Mouse (Mus musculus) ovary, postnatal 14 days (tissue): Measurements from ENCODE around the gene Fam227a.

Experiments
- DNase-seq: peaks from one replicate; pipeline ENCODE4 v3.0.0; 2022; ENCODE audit warnings: low spot score

The Fam227a gene

DNA sequence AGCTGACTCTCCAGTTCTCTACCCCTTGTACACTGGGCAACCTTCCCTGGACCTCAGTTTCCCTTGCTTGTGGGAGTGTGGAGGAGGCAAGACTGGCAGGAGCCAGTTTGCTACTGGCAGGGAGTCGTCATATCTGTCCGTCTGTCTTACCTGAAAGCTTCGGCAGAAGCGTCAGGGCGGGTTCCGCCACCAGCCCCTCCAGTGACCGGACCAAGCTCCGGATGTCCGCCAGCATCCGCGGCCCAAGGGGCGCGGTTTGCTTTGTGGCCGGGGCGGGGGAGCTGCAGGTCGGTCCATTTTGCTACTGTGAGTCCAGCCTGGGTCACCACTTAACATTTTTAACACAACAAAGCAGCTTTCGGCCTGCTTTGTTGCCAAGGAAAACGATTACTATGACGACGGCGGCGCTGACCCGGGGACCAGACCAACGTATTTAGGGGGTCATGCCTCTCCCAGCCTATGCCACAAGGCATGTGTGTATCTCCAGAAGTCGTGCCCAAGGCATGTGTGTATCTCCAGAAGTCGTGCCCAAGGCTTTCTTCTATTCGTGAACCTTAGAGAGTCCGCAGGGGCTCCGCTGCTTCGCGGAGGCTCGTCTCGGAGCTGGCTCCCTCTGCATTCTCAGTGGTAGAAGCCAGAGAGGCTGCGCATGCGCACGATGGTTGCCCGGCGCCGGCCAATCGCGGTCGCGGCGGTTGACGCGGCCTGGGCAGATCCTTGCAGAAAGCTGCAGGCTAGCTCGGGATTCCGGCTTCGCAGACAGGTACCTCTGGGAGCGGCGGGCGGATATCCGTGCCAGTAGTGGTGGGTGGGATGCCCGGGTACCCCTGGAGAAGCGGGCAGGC lies at the start of gene Fam227a, which contains the start of gene Cby1:
Fam227a (minus strand) TSS at position 426 of the 845 bp plus-strand sequence.
Cby1 (plus strand) TSS at position 669 of the 845 bp plus-strand sequence.
- peak; percentile 96 for DNase-seq

DNA sequence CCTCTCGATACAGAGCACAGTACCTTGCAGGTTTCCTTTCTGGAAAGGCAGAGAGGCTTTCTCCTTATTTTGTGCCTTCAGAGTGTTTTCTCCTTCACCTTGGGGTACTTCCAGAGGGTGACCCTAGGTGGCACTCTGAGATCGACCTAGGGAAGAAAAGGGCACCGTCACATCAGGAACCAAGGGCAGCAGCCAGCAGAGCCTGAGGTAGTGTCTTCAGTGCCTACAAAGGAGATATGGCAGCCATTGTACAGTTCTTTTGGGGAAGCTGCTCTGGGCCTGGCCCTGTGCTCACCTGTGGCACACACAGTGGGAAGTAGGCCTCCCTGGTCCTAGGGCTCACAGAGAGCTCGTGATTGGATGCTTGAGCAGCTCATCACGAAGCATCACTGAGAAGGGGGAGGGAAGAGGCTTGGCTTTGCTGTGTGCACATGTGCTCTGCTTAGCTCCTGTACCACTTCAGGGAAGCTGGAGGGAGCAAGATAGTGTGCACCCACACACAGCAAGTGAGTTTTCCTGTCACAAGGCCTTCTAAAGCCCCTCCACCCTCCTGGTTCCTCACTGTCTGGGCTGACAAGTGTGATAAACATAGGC lies 49.6 kb upstream of the Fam227a start:
- DNase-seq, result no peak

DNA sequence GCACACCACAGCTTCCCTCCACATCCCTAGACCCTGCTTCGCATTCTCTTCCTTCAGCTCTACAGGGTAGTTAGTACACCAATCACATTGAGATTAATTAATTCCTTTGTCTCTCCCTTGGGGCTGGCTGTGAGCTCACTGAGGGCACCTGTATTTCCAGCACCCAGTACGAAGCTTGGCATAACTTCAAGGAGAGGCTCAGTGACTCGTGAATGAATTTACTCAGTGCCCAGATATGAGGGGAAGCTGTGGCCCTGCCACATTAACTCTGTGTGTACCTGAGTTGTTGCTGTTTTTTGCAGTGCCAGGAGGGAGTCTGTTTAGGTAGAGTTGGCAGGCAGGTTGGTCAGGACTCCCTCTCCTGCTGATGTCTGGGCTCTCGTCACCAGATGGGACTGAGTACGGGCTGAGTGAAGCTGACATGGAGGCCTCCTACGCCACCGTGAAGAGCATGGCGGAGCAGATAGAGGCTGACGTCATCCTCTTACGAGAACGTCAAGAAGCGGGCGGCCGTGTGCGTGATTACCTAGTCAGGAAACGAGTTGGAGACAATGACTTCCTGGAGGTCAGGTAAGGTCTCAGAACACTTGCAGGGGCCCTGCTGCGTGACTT lies 48.0 kb upstream of the Fam227a start:
- no peak for DNase-seq

DNA sequence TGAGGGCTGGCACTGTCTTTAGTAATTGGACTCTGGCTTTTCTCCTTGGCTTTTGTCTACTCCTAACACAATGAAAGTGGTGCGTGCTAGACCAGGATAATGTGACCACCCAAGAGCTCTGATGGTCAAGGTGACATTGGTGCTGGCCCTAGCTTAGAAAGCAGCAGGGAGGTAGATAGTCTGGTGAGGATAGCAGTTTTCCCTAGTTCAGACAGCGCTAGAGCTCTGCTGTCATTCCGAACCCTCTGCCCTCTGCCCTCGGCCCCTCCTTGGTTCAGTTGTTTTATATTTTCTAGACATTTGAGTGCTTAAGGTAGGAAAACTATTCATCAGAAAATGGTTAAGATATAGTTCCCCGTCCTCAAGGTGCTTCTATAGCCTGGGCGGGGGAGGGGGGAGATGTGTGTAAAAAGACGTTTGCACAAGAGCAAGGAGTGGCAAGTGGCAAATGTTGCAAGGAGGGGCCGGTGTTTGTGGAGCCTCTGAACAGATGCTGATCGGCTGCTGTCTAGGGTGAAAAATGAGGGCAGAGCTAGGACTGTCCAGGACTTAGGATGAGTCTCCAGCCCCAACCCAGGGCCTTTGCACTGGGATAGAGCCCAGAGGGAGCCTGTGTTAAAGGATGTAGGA lies 38.9 kb upstream of the Fam227a start:
- no peak for DNase-seq

DNA sequence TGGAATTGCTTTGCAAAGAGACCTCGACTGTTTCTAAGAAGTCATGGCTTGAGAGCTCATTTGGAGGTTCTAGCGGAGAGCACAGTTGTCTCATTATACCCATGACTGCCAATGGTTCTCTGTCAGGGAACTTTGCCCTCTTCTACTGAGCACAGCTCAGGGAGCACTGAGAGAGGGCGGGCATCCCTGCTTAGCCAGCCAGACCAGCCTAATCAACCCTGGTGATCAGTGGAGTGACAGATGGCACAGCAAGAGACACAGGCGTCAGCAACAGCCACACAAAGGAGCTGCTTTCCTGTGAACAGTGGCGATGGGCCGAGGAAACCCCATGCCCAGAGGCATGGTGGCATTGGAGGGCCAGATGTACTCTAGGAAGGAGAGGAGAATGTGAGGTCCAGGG lies 38.3 kb upstream of the Fam227a start:
- DNase-seq, result no peak

DNA sequence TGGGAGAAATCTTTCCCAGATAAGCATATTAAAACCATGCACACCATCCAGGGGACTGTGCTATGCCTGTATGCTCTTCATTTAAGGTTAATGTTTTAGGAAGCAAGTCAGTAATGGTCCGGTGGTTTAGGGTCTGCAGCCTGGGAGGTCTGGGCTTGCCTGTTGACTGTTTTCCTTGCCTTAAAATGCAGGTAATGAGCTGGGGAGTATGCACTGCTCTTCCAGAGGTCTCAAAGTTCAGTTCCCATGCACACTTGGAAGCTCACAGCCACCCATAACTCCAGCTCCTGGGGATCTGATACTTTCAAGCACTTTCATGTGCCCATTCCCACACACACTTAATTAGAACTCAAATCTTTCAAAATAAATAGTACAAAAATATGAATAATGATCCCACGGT lies 37.8 kb upstream of the Fam227a start:
- no peak for DNase-seq

DNA sequence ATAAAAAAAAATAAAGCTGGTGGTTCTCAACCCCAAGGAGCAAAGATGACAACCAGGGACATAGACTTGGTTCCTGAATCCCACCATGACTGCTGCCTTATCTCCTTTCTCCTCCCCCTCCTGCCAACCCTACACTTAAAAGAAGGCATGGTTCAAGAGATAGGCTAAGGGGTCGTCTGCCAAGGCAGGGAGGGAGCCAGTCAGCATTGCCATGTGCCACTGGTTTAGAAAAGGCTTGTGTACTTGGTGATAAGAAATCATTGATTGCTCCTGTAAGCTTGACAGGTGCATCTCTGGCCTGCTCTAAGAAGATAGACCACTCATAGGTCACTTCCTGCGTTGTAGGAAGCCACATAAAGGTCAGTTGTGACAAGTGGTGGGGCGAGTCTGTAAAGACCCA lies 36.8 kb upstream of the Fam227a start:
- DNase-seq, result no peak

DNA sequence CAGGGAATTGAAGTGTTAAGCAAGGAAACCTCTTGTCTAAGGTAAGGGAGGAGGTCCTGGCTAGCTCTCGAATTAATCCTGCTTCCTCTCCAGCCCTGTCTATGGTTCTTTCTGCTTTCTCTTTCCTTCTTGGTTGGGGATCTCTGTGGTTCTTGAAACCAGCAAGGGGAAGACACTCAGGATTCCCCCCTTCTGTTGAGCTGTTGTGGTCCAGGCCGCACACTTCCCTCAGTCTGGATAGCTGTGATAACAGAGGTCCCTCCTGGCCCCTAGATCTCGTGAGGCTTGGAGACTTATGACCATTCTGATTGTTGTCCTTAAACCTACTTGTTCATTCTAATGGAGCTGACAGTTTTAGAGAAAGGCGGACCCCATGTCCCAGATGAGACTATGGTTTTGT lies 35.8 kb upstream of the Fam227a start:
- DNase-seq, result no peak

DNA sequence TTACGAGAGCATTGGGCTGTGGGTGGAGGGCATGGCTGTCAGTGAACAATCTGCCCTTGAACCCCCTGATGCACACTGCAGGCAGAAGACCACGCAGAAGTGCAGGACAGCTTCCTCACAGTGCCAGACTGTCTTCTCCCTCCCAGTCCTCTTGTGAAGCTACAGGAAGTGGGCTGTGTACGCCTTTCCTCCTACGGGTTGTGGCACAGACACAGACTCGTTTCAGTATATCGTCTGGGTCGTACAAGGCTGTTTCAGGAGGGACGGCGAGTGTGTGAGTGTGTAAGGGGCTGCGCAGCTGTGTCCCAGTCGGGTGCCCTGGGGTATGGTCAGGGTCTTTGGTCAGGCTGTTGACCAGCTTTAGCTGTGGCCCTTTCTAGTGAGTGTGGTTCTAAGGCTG lies 35.0 kb upstream of the Fam227a start:
- no peak for DNase-seq

DNA sequence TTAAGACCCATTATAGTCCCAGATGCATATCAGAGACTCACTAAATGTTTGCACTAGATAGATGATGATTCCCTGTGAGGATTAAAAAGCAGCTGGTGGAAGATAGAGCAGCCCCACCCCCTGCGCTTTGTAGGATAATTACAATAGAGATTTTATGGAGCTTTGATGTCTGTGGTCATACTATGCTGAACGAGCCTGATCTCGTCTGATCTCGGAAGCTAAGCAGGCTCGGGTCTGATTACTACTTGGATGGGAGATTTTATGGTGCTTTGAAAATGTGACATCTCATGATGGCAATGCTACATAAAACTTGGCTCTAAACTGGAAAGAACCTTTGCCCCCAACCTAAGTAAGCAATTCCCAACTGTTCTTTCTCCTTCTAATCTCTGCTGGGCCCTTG lies 33.6 kb upstream of the Fam227a start:
- no peak for DNase-seq

DNA sequence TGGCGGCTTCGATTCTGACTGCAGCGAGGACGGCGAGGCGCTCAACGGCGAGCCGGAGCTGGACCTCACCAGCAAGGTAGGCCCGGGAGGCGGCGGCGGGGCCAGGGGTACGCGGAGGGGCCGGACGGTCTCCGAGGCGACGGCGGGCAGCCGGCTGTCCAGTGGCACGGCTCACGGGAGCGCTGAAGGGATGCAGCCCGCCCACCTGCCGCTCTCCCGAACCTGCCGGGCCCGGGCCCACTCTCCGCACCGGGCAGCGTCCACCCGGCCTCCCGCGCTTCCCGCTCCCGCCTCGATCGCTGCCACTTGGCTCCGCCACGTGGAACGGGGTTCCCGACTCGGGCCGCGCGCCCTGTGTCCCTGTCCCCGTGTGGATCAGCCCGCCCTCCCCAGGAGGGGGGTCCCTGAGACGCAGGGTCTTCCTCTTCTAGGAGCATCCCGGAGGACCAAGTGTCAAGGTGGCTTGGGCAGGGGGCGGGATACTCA lies 32.3 kb upstream of the Fam227a start:
- DNase-seq, result peak; percentile 45

DNA sequence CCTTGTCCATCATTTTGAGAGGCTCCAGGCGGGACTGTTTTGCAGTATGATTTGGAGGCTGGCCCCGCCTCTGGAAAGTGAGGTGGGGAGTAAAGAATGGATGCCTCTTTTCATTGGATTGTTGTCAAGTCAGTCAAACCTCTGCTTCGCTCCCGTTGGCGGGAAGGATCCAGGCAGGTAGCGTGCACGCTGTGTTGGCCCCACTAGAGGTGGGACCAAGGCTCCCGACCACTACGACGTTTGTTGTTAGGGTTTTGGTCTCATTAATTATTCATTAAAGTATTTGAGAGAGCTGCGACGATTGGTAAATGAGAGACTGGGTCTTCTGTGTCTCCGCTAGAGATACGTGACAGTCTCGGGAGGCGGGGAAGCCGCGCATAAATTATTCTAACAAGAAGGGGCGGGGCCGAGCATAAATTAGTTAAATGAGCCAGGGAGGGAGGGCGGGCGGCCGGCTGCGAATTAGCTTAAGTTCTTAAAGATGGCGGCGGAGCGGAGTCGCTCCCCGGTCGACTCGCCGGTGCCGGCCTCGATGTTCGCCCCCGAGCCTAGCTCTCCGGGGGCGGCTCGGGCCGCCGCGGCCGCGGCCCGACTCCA lies 31.8 kb upstream of the Fam227a start, which contains the start of gene Gtpbp1:
Gtpbp1 (plus strand) TSS at position 420 of the 597 bp plus-strand sequence.
- DNase-seq, result peak; percentile 91

DNA sequence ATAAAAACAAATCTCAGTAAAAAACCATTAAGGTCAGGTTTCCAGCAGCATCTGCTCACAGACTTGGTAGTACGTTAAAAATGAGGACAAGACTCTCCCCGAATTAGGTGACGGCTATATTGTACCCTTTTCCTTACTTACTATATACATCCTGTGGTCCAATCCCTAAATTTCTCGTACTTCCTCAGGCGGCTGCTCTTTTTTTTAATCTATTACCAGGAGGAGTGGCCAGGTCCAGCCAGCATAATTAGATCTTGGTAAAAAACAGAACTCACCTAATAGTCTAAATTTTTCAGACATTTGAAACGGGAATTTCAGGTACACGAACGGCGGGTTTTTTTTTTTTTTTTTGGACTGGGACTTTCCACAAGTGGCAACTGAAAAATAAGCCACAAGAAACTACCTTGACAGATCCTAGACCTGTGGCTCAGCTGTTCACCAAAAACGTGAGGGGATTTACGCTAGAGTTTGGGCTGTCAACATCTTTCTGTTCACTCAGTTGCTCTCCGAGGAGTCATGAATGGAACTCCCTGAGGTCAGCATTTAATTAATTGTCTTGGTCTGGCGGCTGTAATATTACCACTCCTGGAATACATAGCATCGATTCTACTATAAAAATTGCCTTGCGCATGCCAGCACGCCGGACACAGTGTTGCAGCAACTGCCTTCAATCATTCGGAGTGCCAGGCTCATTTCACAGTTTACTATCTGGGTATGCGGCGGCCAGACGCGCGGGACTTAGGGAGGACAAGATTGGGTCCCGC lies 31.1 kb upstream of the Fam227a start:
- DNase-seq, result no peak

DNA sequence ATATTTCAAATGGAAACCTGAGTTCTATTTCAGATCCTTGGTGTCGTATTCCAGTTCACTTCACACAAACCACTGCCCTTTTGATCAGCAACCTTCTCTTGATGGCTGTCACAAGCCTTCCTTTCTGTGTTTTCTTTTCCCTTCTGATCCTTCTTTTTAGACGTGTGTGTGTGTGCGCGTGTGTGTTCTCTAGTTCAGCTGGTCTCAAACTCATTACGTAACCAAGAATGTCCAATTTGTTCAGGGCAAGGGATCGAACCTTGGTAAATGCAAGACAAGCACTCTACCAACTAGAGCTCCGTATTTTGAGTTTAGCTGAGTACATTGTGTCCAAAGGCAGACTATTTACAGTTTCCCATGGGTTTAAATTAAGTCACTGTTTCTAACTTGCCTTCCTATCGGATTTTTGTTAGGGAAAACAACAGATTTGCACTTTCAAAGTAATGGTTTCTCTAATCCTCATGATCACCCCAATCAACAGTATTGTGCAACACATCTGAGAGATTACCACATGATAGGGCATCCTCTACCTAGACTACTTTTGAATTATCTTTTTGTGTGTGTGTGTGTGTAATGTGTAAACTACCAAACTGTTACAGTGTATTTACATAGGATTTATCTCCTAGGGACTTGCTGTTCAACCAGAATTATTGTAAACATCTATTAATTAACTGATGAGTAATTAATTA lies 29.7 kb upstream of the Fam227a start:
- no peak for DNase-seq

DNA sequence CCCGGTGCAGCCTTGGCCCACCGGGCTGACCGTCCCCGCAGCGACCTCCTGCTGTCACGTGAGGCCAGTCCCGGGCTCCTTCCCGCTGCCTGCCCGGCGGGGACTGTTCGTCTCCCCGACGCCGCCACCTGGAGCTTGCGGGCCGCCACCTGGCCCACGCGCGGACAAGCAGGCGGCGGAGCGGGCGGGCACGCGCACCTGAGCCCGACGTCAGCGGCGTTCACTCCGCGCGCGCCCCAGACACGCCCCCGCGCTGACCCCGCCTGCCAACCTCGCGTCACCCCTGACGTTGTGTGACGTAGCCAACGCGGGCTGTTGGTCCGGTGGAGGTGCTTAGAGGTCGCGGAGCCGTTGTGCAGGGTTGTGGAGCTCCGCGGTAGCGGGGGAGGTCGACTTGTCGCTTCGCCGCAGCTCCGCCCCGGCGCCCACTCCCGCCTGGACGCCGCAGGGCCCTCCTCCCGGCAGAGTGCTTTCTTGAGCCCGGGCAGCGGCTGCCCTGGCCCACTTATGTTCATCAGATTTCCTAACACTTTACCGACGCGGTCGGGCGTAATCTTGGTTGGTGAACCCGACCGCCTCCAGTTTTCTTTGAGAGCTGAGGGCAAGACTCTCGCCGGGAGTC lies 29.0 kb upstream of the Fam227a start, which contains the start of gene Josd1:
Josd1 (minus strand) TSS at position 274 of the 622 bp plus-strand sequence.
- DNase-seq, result peak; percentile 97

DNA sequence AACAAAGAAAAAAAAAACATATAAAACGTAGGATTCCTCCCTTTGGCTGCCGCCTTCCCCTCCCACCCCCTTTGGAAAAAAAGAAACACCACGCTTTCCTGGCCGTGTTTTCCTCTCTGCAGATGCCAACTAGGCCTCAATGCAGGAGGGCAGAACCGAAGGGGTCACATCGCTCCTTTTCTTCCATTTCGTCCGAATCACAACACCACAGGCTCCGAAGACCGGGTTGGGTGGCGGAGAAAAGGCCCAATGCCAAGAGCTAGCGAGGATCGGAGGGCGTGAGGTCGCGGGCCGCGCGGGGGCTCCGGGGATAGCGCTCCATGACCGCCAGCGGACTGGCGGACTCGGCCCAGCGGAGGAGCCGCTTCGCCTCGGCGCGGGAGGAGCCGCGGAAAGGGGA lies 28.4 kb upstream of the Fam227a start:
- DNase-seq, result peak; percentile 36

DNA sequence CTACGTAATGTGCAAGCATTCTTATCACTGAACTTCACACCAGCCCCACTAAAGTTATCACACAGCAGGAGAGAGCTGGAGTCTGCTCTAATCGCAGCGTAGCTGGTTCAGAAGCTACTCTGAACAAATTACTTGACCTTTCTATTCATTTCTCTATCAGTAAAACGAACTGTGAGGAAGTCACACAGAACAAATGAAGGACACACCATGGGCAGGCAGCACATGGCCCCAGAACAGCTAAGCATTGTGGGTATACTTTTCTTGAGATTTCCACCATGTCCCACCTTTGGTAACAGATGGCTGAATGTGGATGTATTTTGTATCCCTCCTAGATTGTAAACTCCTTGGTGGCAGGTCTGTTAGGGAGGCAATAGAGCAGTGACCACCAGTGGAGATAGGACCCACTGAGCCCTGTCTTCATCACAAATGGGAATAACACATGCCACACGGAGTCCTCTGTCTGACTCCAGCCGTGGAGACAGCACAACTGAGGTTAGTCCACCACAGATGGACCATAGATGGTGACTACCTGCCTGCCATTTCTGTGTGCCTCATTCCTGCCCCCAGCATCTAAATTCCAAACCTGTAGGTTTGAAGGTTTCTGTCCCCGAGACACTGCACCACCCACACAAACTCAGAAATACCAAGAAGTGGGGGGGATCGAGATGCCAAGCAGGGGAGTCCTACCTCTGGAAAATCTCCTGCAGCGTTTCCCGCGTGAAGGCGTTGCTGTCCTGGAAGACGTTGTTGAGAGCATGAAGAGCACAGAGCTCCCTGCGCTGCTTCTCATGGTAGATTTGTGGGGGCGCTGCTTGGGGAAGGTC lies 27.5 kb upstream of the Fam227a start:
- no peak for DNase-seq

DNA sequence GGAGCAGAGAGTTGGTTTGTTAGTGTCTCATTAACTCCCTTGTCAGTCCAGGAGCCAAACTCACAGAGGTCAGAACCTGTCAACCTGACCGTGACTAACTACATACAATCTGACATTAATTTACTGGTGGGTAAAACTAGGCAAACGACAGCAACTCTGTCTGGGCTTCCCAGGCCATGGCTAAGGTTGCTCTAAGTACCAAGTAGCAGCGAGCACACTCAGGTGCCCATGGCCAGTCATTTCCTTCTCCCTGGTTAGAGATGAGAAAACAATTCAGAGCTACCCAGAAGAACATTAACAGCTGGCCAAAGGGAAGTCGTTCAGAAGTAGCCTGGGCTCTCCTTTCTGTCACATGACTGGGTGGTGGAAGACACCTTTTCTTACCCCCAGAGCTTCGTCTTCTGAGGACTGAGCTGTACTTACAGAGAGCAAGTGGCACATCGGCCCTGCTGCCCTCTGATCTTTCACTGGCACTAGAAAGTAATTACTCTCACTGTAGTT lies 26.4 kb upstream of the Fam227a start:
- DNase-seq, result no peak

DNA sequence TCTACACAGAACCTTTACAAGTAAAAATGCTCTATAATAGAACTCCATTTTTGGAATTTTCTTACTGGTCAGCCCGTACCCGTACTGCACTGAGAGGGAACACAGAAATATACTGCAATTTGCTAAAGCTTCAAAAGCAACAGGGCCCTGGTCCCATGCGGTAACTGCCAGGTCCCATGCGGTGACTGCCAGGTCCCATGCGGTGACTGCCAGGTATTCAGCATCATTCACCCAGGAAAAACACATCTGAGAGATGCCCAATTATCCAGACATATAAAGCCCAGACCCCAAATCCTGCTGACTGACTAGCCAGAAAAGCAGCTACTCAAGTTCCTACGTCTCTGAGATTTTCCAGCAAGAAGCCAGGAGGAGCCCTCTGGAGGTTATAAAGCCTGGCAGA lies 25.9 kb upstream of the Fam227a start:
- no peak for DNase-seq
